Mouse (Mus musculus) gastrocnemius, postnatal 25 days (tissue): Measurements from ENCODE around the gene Atf7ip. TPM values are rescaled to one million over a fixed set of nuclear protein-coding genes. Genes with fewer than 3 reads are reported as not detected.

Experiments used
- DNase-seq: peaks from one replicate; pipeline ENCODE4 v3.0.0; 2022
- total RNA-seq, 2 experiments: library from RNA; stranded (reverse); gene quantifications; 1 replicate in 1 of 2; 2 replicates in 1 of 2; pipeline ENCODE4 v1.2.3; 2021

Gene Atf7ip
- total RNA-seq, 2 experiments from 2014 or later, result 38.2 to 43.5 TPM

DNA sequence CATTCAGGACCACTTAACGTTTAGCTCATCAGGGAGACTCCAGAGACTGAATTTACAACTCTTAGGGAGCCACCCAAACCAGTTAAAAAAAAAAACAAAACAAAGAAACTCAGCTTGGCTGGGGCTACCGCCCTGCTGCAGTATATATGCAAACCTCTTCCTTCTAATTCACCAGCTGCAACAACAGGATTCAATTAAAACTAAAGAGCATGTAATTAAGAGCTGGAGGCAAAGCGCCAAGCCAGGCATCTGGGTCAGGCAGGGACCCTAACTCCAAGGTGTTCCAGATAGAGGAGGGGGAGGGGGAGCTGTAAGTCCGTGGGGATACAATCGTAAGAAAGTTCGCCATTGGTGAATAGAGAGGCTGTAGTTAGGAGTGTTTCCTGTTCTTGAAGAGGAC lies 140.2 kb downstream of the Atf7ip start:
- DNase-seq, result no peak

DNA sequence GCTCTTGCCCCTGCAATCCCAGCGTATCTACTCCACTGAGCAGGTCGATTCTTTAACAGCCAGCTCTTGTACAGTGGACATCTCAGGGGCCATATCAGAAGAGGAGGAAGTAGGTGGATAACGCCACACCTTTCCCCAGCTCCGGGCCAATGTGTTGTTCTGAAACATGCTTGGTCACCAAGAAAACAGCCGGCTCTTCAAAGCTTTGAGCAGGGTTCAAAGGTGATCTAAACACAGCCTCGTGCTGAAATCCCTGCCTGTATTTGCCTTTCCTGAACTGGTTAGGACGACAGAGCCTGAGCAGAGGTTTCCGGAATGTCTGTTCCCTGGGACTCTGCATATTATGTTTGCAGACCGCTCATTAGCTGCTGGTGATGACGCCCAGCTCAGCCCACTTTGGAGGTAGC lies 141.5 kb downstream of the Atf7ip start:
- no peak for DNase-seq

- no peak for DNase-seq
Measured at GRCm38 (mm10) chr6:136650664-136651063, 144.7 kb downstream of the Atf7ip start.

- no peak for DNase-seq
Measured at GRCm38 (mm10) chr6:136653331-136653730, 147.4 kb downstream of the Atf7ip start.

DNA sequence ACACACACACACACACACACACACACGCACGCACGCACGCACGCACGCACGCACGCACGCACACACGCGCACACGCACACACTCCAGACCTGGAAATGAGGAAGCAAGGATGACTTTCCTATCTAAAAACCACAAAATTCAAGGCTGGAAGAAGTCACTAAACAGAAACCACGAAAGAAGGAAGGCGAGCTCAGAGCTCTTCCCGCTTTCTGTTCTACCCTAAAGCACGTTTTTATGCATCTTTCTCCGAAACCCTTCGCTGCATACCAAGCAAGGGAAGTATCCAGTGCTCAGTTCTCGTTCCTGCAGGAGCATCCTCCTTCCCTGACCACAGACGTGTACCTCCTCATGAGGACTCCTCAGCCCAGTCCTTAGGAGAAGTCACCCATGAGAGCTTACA lies 148.5 kb downstream of the Atf7ip start:
- no peak for DNase-seq

DNA sequence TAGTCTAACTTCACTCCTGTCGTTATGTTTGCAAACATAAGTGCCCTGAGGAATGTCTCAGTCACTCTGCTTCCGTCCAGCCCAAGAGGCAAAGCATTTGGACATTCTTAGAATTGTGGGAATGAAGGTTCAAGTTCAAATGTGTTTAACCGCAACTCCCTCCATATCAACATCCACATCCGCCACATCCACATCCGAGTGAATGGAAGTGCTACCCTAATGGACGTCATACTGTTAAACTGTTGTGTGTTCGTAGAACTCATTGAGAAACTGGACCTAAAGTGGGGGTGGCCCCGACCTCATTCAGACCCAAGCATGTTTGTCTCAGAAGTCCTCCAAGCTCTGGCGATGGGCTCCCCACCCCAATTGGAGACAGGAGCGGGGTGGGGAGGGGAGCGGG lies 149.8 kb downstream of the Atf7ip start:
- DNase-seq, result no peak

- DNase-seq, result no peak
Measured at GRCm38 (mm10) chr6:136658303-136658702, 152.3 kb downstream of the Atf7ip start.

GRCm38 (mm10) chr6:136659226-136659625 lies 153.3 kb downstream of the Atf7ip start:
- DNase-seq, result no peak

Other genes with a start within 250 kb of the Atf7ip start
- gene Gm8994, start 178.6 kb upstream of the Atf7ip start, total RNA-seq, result not detected
- gene E330021D16Rik, start 90.6 kb upstream of the Atf7ip start, total RNA-seq, result not detected
- gene Plbd1, start 155.8 kb downstream of the Atf7ip start, total RNA-seq, result 10 to 100 TPM; 18.3 to 18.8 TPM